Mouse (Mus musculus) heart, embryonic 11.5 days (tissue): ENCODE results near the gene Arntl2. TPM values are rescaled to one million over a fixed set of nuclear protein-coding genes. Genes with fewer than 3 reads are reported as not detected.

Experiments used
- ATAC-seq: fragments of 200-750 bp; cut with Nextera tagmentation; replicated peaks from 2 replicates; pipeline ENCODE4 v1.8.0; 2017; ENCODE audit warnings: moderate library complexity; ENCODE audit not compliant: insufficient number of reproducible peaks, low FRiP score, low TSS enrichment
- H3K27ac ChIP-seq: fragments of 300-500 bp; sonication (generic); 2 replicates; pipeline ENCODE4 v1.5.1; 2014; ENCODE audit warnings: mild to moderate bottlenecking, low read depth, low read length
- H3K27me3 ChIP-seq: fragments of 300-500 bp; sonication (generic); 2 replicates; pipeline ENCODE4 v1.6.1; 2014; ENCODE audit warnings: mild to moderate bottlenecking, low read length, mixed read lengths; ENCODE audit not compliant: control insufficient read depth, insufficient read depth
- H3K36me3 ChIP-seq: fragments of 300-500 bp; sonication (generic); 2 replicates; pipeline ENCODE4 v1.6.1; 2014; ENCODE audit warnings: mild to moderate bottlenecking, low read length, moderate library complexity, mixed read lengths; ENCODE audit not compliant: control insufficient read depth, insufficient read depth
- H3K4me1 ChIP-seq: fragments of 300-500 bp; sonication (generic); 2 replicates; pipeline ENCODE4 v1.6.1; 2014; ENCODE audit warnings: low read length; ENCODE audit not compliant: control insufficient read depth, insufficient read depth
- H3K4me2 ChIP-seq: fragments of 300-500 bp; sonication (generic); 2 replicates; pipeline ENCODE4 v1.6.1; 2014; ENCODE audit warnings: mild to moderate bottlenecking, moderate library complexity
- H3K4me3 ChIP-seq: fragments of 300-500 bp; sonication (generic); 2 replicates; pipeline ENCODE4 v1.5.1; 2014; ENCODE audit warnings: low read depth, low read length
- H3K9ac ChIP-seq: fragments of 300-500 bp; sonication (generic); 2 replicates; pipeline ENCODE4 v1.6.1; 2014; ENCODE audit warnings: mild to moderate bottlenecking, low read depth, low read length, moderate library complexity
- H3K9me3 ChIP-seq: fragments of 300-500 bp; sonication (generic); replicated peaks from 2 replicates; pipeline ENCODE4 v1.6.1; 2016; ENCODE audit warnings: low read length; ENCODE audit not compliant: control insufficient read depth
- WGBS: fragments of 180-500 bp; shearing (Covaris S2); extraction: QIAGEN DNeasy Blood & Tissue Kit; methylation state at CpG from one replicate; pipeline ENCODE4 v1.1.7; 2014; ENCODE audit not compliant: insufficient replicate concordance; 5-methylcytosine and 5-hydroxymethylcytosine counted together
- polyA plus RNA-seq: library from polyadenylated mRNA; unstranded; fragments of >200 nt; fragmentation: Nextera tagmentation; extraction: Ambion mirVana; gene quantifications from 2 replicates; pipeline ENCODE4 v1.2.1, GENCODE M21; 2014

Arntl2 gene
- polyA plus RNA-seq, 1 experiment from 2014 or later = 1.9 TPM

DNA sequence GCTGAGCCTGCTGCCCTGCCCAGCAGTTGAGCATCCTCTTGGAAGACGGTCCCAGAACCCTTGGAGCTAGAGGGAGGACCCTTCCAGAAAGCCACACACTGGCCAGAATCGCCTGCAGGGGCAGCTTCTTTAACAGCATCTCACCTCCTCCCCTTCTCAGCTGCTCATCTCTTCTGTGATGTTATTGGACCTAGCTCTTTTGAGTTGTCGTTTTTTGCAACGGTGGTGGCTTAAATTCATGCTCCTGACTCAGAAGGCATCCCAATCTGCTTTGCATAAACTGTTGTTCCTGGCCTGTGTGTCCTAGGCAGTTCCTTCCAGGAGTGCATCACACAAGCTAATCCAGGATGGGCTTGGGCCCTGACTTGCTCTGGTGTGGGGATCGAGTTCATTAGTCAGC lies 1.6 kb downstream of the Arntl2 start:
- H3K4me2 ChIP-seq = no peak overlapping the region
- no peaks in the 10 kb centered on the region for H3K36me3 ChIP-seq
- no peaks in the 10 kb centered on the region for H3K9me3 ChIP-seq
- ATAC-seq = no peak
- no peak overlapping the region for H3K9ac ChIP-seq
- H3K4me3 ChIP-seq = no peak overlapping the region
- H3K4me1 ChIP-seq = no peaks in the 10 kb centered on the region
- WGBS = 42% methylated on average over 5 of the region's 5 CpGs
- H3K27ac ChIP-seq = no peak overlapping the region
- H3K27me3 ChIP-seq = no peaks in the 10 kb centered on the region

DNA sequence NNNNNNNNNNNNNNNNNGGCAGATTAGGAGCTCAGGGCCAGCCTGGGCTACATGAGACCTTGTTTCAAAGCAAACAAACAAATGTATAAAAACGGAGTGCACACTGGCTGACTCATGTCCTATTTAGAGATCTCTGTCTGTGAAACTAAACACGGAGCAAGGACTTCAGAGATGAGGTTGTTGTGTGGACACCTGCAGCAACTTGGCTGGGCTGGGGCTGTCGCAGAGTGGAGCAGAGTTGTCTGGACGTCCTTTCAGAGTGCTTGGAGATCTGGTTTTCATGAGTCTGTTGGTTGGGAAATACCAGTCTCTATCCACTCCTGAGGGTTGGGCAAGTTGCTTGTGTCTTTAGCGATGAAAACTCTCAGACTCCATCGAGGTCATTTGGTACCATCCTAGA lies 14.1 kb downstream of the Arntl2 start:
- Histone ChIP-seq H3K9ac (no peak overlapping the region), H3K36me3 (no peaks in the 10 kb centered on the region; the same call in 1 of the 2 replicates), H3K27ac (no peak overlapping the region), H3K27me3 (no peaks in the 10 kb centered on the region), H3K4me1 (0 out of 2 replicates have a peak, but pooled peaks cover 1% of the 10 kb centered on the region), H3K4me2 (no peak overlapping the region), H3K9me3 (no peaks in the 10 kb centered on the region), H3K4me3 (no peak overlapping the region)
- WGBS = 82% methylated on average over 6 of the region's 6 CpGs
- ATAC-seq = no peak

DNA sequence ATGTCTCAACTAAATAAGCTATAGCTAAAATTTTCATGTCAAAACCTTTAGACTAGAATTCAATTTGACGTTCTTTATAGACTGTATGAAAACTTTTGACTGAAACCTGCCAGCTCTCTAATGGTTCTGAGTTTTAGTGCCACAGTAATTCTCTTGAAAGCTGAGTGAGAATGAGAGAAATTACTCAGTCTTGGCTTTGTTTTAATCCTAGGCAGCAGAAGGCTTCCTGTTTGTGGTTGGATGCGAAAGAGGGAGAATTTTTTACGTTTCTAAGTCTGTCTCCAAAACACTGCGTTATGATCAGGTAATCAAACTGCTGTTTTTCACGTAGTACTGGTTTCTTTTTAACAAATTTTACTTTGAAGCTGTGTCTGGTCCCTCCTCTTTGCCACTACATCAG lies 17.2 kb downstream of the Arntl2 start:
- Histone ChIP-seq H3K9ac (no peak overlapping the region), H3K4me3 (no peak overlapping the region), H3K27ac (no peak overlapping the region), H3K4me2 (no peak overlapping the region), H3K9me3 (no peaks in the 10 kb centered on the region), H3K4me1 (no peaks in the 10 kb centered on the region), H3K27me3 (no peaks in the 10 kb centered on the region), H3K36me3 (no peaks in the 10 kb centered on the region; the same call in 1 of the 2 replicates)
- no peak for ATAC-seq
- 85% methylated on average over 5 of the region's 5 CpGs for WGBS

DNA sequence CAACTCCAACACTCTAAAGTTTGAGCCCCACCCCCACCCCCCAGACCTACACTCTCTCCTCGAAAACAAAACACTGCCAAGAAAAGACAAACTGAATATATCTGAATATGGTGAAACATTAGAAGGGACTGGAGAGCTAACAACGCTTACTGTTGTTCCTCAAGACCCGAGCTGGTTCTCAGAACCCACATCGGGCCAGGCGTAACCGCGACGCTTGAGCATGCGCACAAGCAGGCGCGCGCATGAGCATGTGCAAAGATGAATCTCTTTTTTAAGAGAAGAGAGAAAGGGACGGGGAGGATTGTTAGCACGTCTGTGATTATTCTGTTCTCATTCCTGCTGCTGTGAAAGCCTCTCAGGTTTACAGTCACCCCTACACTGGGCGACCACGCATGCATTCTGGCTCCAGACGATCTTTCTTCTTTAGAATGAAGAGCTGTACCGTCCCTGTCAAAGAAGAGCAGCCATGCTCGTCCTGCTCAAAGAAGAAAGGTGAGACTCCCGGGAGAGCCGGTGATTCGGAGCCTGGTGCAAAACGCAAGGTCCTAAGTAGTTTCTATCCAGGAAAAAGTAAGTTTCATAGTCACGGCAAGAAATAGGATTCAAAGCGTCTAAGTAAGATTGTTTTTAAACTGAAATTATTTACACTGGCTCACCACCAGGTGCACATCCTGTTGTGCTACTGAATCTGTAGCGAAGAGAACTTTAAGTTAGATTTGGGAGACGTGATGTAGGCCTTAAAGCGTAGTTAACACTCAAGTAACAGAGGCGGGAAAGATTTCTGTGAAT lies 24.5 kb downstream of the Arntl2 start:
- Histone ChIP-seq H3K9ac (no peak overlapping the region), H3K27ac (no peak overlapping the region), H3K27me3 (no peaks in the 10 kb centered on the region), H3K4me3 (no peak overlapping the region), H3K4me1 (no peaks in the 10 kb centered on the region), H3K9me3 (no peaks in the 10 kb centered on the region), H3K36me3 (no peaks in the 10 kb centered on the region), H3K4me2 (no peak overlapping the region)
- 80% methylated on average over 29 of the region's 29 CpGs for WGBS
- no peak for ATAC-seq

DNA sequence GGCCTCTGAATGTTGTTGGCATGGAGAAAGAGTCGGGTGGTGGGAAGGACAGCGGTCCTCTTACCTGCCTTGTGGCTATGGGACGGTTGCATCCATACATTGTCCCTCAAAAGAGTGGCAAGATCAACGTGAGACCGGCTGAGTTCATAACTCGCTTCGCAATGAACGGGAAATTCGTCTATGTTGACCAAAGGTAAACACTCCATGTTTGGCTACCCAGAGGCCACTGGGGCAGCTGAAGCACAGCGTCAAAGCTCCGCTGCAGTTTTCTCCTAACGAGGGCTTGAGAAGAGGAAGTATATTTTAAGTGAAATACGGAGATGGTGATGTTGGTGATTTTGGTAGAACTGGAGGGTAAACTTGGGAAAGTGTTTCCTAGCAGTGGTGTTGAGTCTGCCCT lies 26.1 kb downstream of the Arntl2 start:
- H3K4me3 ChIP-seq = no peak overlapping the region
- no peak overlapping the region for H3K27ac ChIP-seq
- H3K9ac ChIP-seq = no peak overlapping the region
- no peaks in the 10 kb centered on the region for H3K4me1 ChIP-seq
- no peaks in the 10 kb centered on the region for H3K36me3 ChIP-seq
- H3K4me2 ChIP-seq = no peak overlapping the region
- no peak for ATAC-seq
- 86% methylated on average over 13 of the region's 13 CpGs for WGBS
- no peaks in the 10 kb centered on the region for H3K9me3 ChIP-seq
- no peaks in the 10 kb centered on the region for H3K27me3 ChIP-seq

DNA sequence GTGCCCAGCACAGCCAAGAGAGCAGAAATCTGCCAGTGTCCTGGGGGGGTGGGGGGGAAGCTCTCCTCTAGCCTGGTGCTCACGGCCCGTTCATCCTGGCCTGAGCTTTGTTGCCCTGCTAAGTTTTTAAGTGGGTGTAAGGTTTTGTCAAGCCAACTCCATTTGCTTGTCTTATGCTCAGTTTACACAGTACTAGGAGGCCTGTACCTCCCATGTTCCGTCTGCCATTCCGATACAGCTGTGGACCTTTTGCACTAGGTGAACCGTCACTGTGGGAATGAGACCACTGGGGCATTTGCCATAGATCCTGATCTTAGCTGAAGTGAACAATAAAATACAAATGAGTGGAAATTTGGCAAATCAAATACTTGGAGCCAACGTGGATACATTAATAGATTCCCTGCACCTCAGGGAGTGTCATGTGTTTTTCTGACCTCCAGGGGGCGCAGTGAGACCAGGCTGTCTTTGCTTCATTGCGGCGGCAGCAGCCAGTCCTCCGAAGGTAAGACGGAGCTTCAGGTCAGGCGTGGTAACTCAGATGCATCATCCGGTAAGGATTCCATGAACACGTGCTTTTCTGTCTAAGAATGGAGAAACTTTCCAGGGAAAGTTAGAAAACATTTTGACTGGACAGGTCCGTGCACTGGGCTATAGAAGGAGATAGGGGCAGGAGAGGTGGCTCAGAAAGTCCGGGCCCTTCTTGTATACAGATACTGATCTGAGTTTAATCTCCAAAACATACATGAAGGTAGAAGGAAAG lies 29.1 kb downstream of the Arntl2 start:
- ATAC-seq = no peak
- H3K4me2 ChIP-seq = no peak overlapping the region
- no peaks in the 10 kb centered on the region for H3K36me3 ChIP-seq
- 39% methylated on average over 16 of the region's 16 CpGs for WGBS
- no peak overlapping the region for H3K27ac ChIP-seq
- no peak overlapping the region for H3K4me3 ChIP-seq
- no peaks in the 10 kb centered on the region for H3K4me1 ChIP-seq
- H3K27me3 ChIP-seq = no peaks in the 10 kb centered on the region
- H3K9ac ChIP-seq = no peak overlapping the region
- no peaks in the 10 kb centered on the region for H3K9me3 ChIP-seq

DNA sequence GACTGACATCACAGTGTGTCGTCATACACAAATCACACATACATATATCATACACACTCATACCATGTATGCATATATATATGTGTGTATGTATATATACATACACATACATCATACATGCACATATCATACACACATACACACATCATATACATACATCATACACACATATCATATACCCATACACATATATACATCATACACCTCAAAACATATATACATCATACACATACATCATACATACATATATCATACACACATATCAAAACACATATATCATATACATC lies 29.6 kb downstream of the Arntl2 start:
- ATAC-seq = no peak
- WGBS = 59% methylated on average over 1 of the region's 1 CpGs
- no peaks in the 10 kb centered on the region for H3K4me1 ChIP-seq
- no peak overlapping the region for H3K27ac ChIP-seq
- no peaks in the 10 kb centered on the region for H3K27me3 ChIP-seq
- no peak overlapping the region for H3K4me3 ChIP-seq
- H3K4me2 ChIP-seq = no peak overlapping the region
- H3K9ac ChIP-seq = no peak overlapping the region
- no peaks in the 10 kb centered on the region for H3K9me3 ChIP-seq
- no peaks in the 10 kb centered on the region for H3K36me3 ChIP-seq

DNA sequence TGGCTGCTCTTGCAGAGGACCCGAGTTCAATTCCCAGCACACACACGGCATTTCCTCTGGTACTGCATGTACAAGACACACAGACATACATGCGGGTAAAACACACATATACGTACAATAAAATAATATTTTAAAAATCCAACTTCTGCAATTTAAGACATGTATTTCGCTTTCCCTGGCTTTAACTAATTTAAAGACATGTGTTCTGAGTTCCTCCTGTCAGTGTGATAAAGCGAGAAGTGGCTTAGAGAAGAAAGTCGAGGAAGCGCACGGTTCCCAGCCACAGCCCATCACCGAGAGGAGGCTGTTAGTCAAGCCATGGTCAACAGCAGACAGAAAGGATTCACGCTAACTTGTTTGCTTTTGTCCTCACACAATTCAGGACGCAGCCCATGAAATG lies 35.5 kb downstream of the Arntl2 start:
- Histone ChIP-seq H3K4me2 (no peak overlapping the region), H3K4me1 (peaks cover 7% of the 10 kb centered on the region), H3K9ac (no peak overlapping the region), H3K27ac (no peak overlapping the region), H3K9me3 (no peaks in the 10 kb centered on the region), H3K27me3 (no peaks in the 10 kb centered on the region), H3K36me3 (no peaks in the 10 kb centered on the region), H3K4me3 (no peak overlapping the region)
- WGBS = 86% methylated on average over 12 of the region's 12 CpGs
- no peak for ATAC-seq
